Mouse (Mus musculus): Measurements from ENCODE around the gene Hps4. TPM values are rescaled to one million over a fixed set of nuclear protein-coding genes. Genes with fewer than 3 reads are reported as not detected.
"Not testable (repeated sequence)": the region's sequence is repeated elsewhere in the genome, so short reads cannot be mapped to it uniquely, and the experiment has no call there.

The Hps4 gene
- 10 to 100 TPM; 54.1 to 60.5 TPM for total RNA-seq (2021)
- long read RNA-seq, experiment 1, partial matches to known transcripts = 13 of 56 reads
- long read RNA-seq, experiment 1, other reads (novel, unspliced or antisense) = 38 of 56 reads
- long read RNA-seq, experiment 2, partial matches to known transcripts = 8 of 15 reads
- long read RNA-seq, experiment 2, other reads (novel, unspliced or antisense) = 2 of 15 reads

DNA sequence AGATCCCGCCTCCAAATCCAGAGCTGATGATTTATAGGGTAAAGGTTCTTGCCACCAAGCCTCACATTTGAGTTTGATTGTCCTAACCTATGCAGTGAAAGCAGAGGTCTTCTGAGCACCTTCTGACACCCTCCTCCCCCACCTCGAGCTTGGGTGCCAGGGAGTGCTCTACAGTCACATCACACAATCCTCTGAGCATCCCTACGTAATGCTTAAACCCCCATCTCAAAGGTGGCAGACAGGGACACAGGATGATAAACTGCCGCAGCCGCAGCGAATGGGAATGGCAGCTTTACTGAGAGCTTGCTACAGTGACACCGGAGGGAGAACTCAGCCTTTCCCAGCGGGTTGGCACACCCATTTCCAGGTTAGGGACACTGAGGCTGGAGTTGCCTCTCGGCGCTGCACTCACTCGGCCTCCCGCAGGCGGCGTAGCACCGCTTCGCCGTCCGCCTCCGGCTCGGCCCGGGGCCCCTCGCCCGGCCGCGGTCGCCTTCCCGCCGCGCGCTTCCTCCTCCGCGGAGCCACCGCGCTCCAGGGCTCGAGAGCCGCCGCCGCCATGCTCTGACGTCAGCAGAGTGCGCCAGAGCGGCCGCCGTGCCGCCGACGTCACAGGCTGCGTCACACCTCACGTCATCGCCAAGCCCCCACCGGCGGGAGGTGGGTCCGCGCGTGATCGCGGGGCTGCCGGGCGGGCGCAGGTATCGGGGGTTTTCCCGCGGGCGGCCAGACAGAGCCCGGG, at the start of gene Hps4, which contains the start of gene Srrd:
Hps4 (plus strand) TSS at position 621 of the 742 bp plus-strand sequence.
Srrd (minus strand) TSS at position 578 of the 742 bp plus-strand sequence.
- peak; percentile 93 to 94 for DNase-seq (ENCODE audit: low spot score in 2 of 2)

DNA sequence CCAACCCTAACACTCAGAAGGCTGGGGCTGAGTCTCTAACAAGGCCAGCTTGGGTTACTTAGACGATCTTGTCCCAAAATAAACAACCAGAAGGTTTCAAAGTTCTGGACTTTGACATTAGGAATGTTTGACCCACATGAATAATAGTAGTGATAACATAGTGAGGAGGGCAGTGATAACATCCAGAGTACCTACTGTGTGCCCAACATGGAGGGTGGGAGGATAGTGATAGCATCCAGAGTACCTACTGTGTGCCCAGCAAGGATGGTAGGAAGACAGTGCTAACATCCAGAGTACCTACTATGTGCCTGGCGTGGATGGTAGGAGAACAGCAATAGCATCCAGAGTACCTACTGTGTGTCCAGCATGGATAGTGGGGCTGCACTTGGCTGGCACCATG, 49.1 kb upstream of the Hps4 start:
- no peak for DNase-seq (ENCODE audit: low spot score in 2 of 2)

DNA sequence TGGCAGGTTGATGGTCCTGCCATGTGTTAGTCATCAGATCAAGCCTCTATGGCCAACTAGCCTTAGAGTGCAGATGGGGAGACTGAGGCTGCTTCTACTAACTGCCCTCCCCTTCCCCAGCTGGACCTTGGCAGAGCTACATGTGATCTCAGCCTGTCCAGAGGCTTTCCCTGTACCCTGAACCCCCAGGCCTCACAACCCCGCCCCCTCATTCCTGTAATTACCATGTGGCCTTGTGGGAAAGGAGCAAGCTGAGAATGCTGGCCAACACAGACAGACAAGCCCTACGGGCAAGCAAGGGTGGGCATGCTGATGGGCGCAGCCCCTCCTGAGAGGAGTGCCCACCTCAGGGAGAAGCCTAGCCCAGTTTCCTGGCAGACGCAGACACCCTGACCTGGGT, 48.2 kb upstream of the Hps4 start:
- no peak for DNase-seq (ENCODE audit: low spot score in 2 of 2)

DNA sequence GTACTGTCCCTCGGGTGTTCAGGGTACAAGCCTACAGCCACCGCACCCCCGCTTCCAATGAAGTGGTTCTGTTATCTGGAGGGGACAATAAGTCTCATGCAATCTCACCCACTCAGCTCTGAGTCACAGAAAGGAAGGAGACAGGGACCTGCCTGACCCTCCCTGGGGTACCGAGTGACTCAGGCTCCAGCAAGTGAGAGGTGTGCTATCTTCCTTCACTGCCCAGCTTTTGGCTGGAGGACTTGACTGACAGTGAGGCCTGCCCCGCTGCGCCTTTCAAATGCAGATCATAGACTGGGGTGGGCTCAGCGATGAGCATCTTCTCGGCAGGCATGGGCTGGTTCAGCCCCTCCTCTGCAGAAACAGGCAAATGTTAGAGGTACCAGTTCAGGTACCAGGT, 47.7 kb upstream of the Hps4 start:
- DNase-seq (ENCODE audit: low spot score in 2 of 2) = no peak

DNA sequence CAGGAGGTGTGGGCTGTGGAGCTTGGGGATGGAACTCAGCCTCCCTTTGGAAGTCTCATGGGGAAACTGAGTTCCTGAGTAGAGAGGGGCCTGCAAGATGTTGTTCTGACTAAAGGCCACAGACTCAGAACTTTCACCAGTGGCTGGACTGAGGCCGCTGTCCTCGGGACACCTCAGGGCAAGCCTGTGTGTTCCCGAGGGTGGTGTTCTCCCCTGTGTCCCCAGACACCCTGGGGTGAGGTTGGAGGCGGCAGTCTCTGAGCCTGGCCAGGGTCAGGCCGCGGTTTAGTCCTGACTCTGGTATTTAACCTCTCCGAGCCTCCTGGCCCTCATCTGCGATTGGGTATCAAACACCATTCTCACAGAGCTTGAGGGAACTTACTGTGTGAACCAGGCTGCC, 47.3 kb upstream of the Hps4 start:
- no peak for DNase-seq (ENCODE audit: low spot score in 2 of 2)

DNA sequence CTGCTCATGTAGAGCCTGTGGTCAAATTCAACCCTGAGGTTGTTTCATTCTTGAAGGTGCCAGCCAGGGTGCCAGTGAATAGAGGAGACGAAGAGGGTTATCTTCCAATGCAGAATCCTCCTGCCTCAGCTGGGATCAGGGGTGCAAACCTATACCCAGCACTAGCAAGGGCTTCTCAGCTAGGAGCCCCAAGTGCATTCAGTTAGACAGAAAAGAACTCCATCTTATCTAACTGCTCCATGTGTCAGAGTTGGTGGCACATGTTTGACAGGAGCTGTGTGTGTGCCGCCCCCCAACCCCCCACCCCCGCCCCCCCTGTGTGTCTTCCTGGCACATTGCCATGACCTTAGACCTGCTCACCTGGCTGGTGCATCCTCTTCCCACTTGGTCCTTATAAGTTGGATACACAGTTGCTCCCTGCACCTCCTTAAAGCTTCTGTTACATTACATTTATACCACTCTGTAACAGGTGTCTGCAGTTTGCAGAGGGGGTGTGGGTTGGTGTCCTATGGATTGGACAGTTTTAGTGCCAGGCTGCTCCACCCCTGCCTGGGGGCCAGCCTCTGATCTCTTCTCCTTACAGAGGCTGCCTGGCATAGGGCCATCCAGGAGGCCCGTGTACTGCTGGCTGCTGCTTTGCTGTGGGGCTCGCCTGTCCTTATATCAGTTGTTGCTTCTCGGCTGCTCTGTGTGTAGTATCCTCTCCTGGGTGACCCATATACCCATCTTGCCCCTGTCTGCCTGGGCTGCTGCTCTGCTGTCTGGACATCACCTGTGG, 46.3 kb upstream of the Hps4 start:
- no peak for DNase-seq (ENCODE audit: low spot score in 2 of 2)

DNA sequence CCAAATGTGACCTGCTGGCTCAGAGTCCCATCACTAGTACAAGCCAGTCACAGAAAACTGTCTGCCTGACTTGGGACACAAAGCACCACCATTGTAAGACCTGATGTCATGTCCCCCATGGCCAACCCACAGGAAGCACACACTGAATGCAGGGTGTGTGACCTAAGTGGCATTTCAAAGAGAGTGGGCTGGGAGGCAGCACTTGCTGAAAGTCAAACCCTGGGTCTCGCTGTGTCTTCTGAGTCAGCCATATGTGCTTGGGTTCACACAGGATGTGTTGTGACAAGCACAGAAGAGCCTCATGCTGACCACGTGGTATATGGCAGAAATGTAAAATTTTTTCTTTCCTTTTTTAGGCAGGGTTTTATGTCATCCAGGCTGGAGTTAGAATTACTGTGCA, 45.6 kb upstream of the Hps4 start:
- no peak for DNase-seq (ENCODE audit: low spot score in 2 of 2)

DNA sequence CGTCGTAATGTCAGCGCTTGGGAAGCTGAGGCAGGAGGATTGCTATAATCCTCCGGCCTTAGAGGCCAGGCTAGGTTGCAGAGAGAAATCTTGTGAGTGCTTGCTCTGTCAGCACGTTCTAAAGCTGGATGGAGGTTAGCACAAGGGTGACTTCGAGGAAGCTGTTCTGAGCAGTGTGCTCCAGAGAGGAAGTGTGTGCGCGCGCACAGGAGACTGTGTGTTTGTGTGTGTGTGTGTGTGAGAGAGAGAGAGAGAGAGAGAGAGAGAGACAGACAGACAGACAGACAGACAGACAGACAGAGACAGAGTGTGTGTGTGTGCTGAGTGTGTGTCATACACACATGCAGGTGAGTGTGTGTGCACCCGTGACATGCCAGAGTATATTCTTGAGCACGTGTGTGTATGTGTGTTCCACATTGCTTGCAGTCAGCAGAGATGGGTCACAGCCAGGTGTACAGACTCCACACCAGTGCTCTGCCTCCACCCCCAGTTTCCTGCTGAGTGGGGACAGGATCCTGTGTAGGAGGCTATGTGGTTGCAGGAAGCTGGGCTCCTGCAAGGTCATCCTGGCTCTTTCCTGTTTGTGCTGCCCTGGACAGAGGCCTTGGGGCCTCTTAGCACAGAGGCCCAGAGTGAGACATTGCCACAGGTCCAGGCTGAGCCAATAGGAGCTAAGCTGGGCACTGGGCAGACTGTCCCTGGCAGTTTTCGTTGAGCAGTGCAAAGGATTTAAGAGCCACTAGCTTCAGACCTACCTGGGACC, 44.5 kb upstream of the Hps4 start:
- no peak for DNase-seq (ENCODE audit: low spot score in 2 of 2)

DNA sequence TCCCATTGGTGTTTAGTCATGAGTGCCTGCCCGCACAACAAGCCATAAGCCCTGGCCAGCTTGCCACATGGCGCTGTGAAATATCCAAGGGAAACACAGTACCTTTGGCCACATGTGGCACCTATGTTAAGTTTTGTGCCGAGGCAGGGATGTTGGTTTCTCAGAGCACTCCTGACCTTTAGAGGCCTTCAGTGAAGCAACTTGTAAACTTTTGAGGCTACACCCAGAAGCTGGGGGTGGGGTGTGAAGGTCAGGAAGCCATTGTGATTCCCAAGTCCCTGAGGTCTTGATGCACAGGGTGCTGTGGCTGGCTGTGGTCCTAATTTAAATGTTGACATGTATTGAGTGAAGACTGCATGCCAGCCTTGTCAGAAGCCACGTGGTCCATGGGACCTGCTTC, 43.5 kb upstream of the Hps4 start:
- DNase-seq (ENCODE audit: low spot score in 2 of 2) = no peak

DNA sequence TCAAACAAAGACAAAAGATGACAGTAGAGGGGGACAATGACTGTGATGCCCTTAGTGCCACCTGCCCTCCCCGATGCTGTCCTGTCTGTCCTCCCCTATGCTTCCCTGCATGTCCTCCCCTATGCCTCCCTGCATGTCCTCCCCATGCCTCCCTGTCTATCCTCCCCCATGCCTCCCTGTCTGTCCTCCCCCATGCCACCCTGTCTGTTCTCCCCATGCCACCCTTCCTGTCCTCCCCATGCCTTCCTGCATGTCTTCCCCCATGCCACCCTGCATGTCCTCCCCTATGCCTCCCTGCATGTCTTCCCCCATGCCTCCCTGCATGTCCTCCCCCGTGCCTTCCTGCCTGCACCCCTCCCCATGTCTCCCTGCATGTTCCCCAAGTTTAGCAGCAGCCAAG, 42.8 kb upstream of the Hps4 start:
- no peak for DNase-seq (ENCODE audit: low spot score in 2 of 2)

DNA sequence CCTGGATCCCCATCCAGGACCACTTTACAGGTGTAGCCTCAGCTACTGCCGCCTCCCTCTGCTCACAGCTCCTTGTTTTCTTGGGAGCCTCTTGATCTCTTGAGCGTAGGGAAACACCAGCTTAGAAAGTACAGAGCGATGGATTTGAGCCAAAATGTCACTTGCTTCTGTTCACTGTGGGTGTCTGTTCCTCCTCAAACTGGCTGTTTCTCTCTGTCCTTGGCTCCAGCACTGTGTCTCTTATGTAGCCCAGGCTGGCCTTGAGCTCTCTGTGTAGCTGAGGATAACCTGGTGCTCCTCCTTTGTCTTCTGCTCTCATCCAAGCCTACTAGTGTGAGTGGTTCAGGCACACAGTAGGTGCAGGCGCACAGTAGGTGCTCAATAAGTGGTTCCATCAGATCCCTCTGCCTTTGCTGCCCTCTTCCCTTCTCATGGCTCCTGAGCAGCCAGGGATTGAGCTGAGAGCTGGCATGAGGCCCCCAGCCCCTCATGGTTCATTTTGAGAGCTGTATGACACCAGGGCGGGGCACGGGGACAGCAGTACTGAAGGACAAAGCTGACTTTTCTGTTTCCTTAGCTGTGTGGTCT, 42.1 kb upstream of the Hps4 start:
- no peak for DNase-seq (ENCODE audit: low spot score in 2 of 2)

DNA sequence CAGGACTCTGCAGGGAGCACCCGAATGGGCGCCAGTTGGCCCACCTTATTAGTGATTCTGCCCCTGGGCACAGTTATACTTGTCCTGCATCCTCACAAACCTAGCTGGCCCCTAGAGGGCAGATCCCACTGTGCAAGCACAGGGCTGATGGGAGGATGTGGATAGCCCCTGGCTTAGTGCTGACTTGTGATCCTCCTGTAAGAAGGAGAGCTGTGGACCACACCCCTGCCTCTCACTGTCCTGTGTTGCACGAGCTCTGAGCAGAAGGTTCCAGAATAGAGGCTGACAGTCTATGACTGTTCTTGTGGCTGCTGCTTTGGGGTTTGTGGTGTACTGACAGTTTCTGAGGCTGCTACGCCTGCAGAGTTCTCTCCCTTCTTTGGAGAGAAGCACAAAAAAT, 41.2 kb upstream of the Hps4 start:
- no peak for DNase-seq (ENCODE audit: low spot score in 2 of 2)

DNA sequence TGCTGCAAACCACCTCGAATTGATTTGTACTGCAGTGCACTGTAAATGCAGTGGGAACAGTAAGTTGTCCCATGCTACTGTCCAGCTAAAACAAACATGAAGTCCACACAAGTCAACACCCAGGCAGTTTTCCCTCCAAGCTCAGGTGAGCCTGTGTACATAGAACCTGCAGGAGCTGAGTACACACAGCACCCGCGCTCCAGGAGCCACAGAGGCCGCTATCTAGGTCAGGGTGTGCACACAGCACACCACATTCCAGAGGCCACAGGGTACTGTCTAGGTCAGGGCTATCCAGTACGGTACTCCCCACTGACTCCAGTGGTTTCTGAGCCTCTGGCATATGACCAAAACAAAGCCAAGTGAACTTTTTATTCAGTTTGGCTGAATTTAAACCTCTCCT, 40.6 kb upstream of the Hps4 start:
- DNase-seq (ENCODE audit: low spot score in 2 of 2) = no peak

DNA sequence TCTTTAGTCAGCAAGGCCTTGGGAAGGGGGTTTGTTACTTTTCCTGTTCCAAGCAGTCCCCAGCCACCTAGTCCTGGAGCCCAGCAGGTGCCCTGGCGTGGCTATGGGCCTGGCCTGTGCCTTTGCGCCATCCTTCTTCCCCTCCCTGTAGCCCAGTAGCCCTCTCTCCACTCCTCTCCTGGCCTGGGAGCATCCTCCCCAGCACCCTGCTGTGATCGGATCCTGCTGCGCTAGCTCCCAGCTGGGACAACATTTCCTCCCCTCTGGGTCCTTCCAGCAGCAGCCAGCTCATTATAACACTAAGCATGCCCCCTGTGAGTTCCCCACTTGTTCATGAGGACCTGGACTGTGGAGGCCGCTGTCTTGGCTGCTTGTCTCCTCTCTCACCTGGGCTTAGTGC, 37.0 kb upstream of the Hps4 start:
- no peak for DNase-seq (ENCODE audit: low spot score in 2 of 2)

DNA sequence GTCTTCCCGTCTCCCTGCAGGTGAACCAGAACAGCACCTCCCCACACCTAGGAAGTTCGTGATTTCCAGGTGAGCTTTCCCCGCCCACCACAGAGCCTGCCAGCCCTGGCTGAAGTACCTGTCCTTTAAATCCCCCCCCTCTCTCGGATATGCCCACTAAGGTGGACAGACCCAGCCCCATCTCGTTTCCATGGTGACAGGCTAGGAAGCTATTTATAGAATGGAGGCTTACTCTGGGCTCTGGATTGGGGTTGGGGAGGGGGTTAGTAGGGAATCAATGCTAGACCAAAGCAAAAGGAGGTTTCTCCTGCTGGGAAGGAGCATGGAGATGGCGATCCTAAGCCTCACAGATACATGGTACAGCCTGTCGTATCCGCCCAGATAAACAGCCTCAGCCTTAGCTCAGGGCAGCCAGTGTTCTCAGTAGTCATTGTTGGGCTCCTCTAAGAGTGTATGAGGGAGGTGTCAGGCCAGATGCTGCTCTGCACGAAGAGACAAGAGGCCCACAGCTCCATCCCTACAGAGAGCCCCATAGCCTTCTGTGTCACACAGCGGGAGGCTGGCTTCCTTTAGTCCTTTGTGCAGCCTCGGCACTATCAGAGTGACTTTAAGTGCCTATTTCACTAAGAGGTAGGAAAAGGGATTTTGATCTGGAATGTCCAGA, 29.5 kb upstream of the Hps4 start:
- no peak for DNase-seq (ENCODE audit: low spot score in 2 of 2)

DNA sequence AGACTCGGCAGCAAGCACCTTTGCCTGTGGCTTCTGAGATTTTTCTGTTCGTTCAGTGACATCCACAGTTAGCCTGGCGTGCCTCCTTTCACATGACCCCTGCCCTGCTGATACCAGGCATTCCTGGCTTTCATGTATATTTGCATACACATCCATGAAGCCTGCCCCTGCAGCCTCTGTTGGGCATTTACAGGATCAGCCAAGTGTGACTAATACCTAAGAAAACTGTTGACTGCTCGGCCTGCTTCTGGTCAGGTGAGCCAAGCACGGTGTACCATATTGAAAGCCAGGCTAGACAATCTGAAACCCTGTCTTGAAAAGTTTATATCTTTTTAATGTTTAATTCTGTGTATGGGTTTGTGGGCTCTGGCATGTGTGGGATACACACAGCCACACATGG, 26.4 kb upstream of the Hps4 start:
- no peak for DNase-seq (ENCODE audit: low spot score in 2 of 2)

DNA sequence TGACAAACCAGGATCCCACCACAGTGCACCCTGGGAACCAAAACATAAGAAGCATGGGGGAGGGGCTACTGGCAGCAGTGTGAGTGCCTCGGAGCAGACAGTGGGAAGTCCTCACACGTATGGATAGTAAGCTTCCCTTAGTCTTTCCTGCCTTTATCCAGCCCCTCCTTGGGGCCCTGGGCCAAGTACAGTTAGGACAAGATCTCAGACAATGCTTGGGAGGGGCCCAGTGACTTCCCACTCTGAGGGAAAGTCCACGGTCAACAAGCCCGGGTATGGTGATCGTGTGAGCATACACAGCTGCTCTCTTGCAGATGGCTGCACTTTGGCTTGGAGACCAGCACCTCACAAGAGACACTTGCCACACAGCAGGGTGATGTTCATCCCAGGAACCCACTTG, 25.6 kb upstream of the Hps4 start:
- no peak for DNase-seq (ENCODE audit: low spot score in 2 of 2)

DNA sequence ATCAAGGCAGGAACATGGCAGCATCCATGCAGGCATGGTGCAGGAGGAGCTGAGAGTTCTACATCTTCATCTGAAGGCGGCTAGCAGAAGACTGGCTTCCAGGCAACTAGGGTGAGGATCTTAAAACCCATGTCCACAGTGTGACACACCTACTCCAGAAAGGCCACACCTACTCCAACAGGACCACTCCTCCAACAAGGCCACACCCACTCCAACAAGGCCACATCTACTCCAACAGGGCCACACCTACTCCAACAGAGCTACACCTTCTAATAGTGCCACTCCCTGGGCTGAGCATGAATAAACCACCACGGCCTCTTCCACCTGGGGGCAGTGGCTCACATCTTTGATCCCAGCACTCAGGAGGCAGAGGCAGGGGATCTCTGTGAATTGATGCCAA, 23.5 kb upstream of the Hps4 start:
- DNase-seq (ENCODE audit: low spot score in 2 of 2) = not testable (repeated sequence)

DNA sequence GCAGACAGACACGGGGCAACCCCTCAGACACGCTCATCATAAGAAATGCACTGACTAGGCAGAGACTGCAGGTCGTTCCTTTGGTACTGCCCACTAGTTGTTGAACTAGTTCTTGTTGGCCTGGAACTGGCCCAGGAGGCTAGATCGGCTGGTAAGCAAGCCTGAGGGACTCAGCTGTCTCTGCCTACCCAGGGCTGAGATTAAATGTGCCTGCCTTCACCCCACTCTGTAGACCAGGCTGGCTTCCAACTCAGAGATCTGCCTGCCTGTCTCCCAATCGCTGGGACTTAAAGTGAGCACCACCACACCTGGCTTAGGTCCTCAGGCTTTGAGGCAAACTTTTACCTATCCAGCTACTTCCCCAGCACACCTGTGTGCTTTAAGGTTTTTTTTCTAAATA, 22.5 kb upstream of the Hps4 start:
- DNase-seq (ENCODE audit: low spot score in 2 of 2) = no peak

DNA sequence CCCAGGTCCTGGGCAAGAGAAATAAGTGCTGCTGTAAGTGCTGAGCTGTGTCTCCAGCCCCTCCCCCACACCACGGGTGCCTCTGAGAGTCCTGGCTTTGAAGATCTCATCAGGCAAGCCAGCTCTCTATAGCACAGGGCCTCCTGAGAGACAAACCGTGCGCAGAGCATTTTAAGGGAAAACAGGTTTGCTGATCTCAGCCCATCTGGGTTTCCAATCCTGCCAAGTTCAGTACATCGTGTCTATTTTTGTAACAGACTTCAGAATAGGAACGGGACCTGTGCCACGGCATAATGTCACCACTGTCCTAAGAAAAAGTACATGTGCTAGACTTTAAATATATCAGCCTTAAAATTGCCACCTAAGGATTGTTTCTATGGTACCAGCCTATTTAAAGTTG, 21.9 kb upstream of the Hps4 start:
- DNase-seq (ENCODE audit: low spot score in 2 of 2) = no peak

DNA sequence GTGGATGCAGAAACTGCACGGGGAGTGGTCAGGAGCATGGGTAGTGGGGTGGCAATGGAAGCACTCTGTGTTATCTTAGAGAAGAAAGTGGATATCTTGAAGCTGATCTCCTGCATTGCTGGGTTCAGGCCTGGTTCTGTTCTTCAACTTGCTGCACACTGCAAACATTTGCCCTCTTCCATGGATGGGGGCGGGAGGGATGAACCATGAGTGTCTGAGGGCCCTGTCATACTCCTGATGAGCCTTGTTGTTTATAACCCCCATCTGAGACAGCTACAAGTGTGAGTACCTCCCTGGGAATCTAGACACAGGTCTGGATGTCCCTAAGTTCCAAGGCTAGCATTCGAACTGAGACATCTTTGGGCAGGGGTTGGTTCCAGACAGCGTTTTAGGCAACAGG, 21.5 kb upstream of the Hps4 start:
- no peak for DNase-seq (ENCODE audit: low spot score in 2 of 2)
